Mouse (Mus musculus): ENCODE data around the gene Tob1.

Gene Tob1

GRCm38 (mm10) chr11:94199771-94200170 lies 11.5 kb upstream of the Tob1 start:
- DNase-seq: no peak

- no peak for DNase-seq
Observed at GRCm38 (mm10) chr11:94200422-94200821, 10.8 kb upstream of the Tob1 start.

GRCm38 (mm10) chr11:94202106-94202505 lies 9.1 kb upstream of the Tob1 start:
- no peak for DNase-seq

GRCm38 (mm10) chr11:94203066-94203465 lies 8.2 kb upstream of the Tob1 start:
- DNase-seq: no peak

- no peak for DNase-seq
Observed at GRCm38 (mm10) chr11:94206398-94207114, 4.7 kb upstream of the Tob1 start.

GRCm38 (mm10) chr11:94208811-94209675 lies 2.2 kb upstream of the Tob1 start:
- DNase-seq: peak; percentile 47

GRCm38 (mm10) chr11:94209695-94210131 lies 1.5 kb upstream of the Tob1 start:
- DNase-seq: no peak

GRCm38 (mm10) chr11:94210191-94211086 lies 815 bp upstream of the Tob1 start:
- DNase-seq: peak; percentile 98

- peak; percentile 88 for DNase-seq
Observed at GRCm38 (mm10) chr11:94211651-94212488, 616 bp downstream of the Tob1 start.

GRCm38 (mm10) chr11:94212489-94212836 lies 1.2 kb downstream of the Tob1 start:
- DNase-seq: no peak

- no peak for DNase-seq
Observed at GRCm38 (mm10) chr11:94212997-94213396, 1.7 kb downstream of the Tob1 start.

GRCm38 (mm10) chr11:94213735-94214594 lies 2.7 kb downstream of the Tob1 start:
- DNase-seq: peak; percentile 64

GRCm38 (mm10) chr11:94215581-94215980 lies 4.3 kb downstream of the Tob1 start:
- DNase-seq: no peak

GRCm38 (mm10) chr11:94216247-94216646 lies 5.0 kb downstream of the Tob1 start:
- DNase-seq: no peak

- no peak for DNase-seq
Observed at GRCm38 (mm10) chr11:94221257-94221656, 10.0 kb downstream of the Tob1 start.

- peak; percentile 20 for DNase-seq
Observed at GRCm38 (mm10) chr11:94223531-94223930, 12.3 kb downstream of the Tob1 start.

- peak; percentile 49 for DNase-seq
Observed at GRCm38 (mm10) chr11:94225985-94226384, 14.7 kb downstream of the Tob1 start.

- DNase-seq: peak; percentile 57
Observed at GRCm38 (mm10) chr11:94228416-94228815, 17.2 kb downstream of the Tob1 start.

- DNase-seq: peak; percentile 89
Observed at GRCm38 (mm10) chr11:94229207-94229960, 18.1 kb downstream of the Tob1 start.

- DNase-seq: peak; percentile 28
Observed at GRCm38 (mm10) chr11:94230244-94230643, 19.0 kb downstream of the Tob1 start.
